Mouse (Mus musculus) right cerebral cortex, postnatal 14 days (tissue): ENCODE measurements around the gene Vmn1r222.
"Not testable (repeated sequence)": the region's sequence is repeated elsewhere in the genome, so short reads cannot be mapped to it uniquely, and the experiment has no call there.

Experiments
- DNase-seq: peaks from one replicate; pipeline ENCODE4 v3.0.0; 2022

Vmn1r222 gene

GRCm38 (mm10) chr13:23235847-23236246 lies at the start of gene Vmn1r222:
Vmn1r222 (minus strand) TSS chr13:23235947.
- DNase-seq, result not testable (repeated sequence)

- peak; percentile 32 for DNase-seq
Measured at GRCm38 (mm10) chr13:23285191-23285920, 49.6 kb upstream of the Vmn1r222 start.

DNA sequence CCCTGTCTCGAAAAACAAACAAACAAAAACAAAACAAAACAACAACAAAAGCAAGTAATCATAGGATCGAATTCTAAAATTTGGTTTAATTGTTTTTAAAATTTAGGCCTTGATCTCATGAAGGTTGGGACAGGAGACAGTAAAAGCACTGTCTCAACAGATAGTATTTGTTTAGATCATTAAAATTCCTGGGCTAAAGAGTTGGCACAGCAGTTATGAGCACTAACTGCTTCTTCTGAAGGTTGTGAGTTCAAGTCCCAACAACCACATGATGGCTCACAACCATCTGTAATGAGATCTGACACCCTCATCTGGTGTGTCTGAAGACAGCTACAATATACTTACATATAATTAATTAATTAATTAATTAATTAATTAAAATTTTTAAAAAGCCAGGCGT lies 44.2 kb upstream of the Vmn1r222 start:
- DNase-seq, result no peak

DNA sequence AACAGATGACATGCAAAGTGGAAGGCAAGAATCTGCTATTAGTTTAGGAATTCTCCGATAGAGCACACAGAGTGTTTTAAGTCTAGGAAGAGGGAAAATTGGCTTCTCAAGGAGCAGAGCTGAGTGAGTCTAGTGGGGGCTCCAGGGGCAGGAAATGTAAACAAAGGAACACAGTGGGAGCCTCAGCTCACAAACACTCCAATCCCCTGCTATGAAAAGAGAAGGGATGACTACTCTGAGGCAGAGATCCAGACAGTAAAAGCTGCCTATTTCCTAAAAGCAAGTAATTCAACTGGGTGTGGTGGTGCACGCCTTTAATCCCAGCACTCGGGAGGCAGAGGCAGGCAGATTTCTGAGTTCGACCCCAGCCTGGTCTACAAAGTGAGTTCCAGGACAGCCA lies 43.8 kb upstream of the Vmn1r222 start:
- no peak for DNase-seq

- peak; percentile 75 for DNase-seq
Measured at GRCm38 (mm10) chr13:23270321-23271101, 34.8 kb upstream of the Vmn1r222 start.

DNA sequence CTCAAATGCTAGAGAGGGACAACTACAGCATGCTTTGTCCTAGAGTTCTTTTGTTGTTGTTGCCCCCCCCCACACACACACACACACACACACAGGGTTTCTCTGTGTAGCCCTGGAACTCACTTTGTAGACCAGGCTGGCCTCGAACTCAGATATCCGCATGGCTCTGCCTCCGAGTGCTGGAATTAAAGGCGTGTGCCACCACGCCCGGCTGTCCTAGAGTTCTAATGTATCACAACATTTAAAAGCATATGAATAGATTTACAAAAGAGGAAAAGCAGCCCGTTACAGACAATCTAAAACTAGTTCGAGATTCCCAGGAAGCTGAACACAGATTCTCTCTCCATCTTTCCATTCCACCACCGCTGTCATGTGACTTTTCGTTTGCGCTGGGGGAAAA lies 33.9 kb upstream of the Vmn1r222 start:
- DNase-seq, result peak; percentile 24

DNA sequence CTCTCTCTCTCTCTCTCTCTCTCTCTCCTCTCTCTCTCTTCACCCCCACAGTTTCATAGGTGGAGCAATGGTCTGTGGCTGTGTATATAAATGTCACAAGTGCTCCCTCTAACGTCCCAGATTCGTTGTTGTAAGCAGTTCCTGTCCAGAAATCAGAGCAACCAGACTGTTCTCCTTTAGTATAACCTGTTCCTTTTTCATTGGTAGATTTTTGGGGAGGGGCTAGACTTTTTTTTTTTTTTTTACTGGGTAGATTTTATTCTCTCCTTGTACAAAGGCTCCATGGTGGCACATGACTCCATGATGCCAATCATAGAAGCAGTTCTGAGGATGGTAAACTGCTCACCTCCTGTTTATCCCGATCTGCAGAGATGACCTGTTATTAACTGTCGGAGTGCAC lies 33.4 kb upstream of the Vmn1r222 start:
- DNase-seq, result not testable (repeated sequence)

DNA sequence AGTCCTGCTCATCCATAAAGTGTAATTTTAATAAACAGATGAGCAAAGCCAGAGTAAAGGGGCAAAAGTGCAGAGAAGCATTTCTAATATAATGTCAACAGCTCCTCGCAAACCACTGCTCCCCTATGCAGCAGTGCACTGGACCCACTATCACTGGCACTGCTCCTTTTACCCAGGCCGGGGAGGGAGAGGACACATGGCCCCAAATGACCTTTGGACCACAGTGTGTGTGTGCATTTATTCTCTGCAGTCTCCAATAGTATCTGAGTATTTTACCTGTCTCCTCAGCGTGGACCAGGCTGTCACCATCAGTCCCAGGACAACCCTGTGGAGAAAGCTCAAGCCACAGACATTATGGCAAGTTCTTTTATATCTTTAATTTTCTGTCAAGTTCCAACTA lies 32.9 kb upstream of the Vmn1r222 start:
- not testable (repeated sequence) for DNase-seq

DNA sequence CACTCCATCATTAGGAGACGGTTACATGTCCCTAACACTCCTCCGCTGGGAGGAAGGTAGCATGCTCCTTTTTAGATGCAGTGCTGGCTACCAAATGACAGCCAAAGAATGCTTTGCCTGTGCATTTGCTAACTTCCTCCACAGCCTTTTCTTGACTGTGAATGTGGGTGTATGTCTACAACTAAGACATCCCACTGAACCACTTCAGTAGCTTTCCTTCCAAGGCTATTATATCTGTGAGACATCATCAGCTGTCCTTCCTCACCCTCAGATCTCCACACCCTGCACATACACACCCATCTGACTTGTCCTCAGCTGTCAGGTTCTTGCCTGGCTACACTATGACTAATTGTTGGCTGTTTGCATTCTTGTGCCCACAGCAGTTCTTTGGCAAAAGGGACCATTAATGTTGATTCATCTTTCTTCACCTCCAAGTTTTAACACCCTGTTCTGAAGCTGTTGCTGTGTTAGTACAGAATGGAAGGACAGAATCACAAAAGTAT lies 22.9 kb upstream of the Vmn1r222 start:
- no peak for DNase-seq

DNA sequence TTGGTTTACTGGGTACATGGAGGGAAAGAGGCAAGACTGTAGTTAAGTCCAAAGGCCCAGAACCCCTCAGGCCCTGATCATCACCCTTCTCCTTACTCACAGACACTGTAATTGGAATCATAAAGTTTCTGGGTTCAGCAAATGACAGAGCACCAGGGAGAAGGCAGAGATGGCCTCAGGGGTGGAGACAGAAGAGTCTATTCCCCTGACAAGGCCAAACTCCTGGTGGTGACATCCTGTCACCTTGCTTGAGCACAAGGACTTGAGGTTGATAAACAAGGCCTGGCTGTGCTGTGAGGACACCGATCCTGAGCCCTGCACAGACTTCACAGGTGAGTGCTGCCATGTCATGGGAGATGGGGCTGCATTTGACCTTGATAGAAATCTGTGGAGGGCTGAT lies 11.1 kb upstream of the Vmn1r222 start, which contains the start of gene Vmn1r223:
TSS of gene Vmn1r223 (plus strand) at position 301 of the 400 bp plus-strand sequence.
- DNase-seq, result not testable (repeated sequence)

- DNase-seq, result not testable (repeated sequence)
Measured at GRCm38 (mm10) chr13:23213827-23214226, 21.9 kb downstream of the Vmn1r222 start, which contains the start of gene Vmn1r221. Vmn1r221 (plus strand) TSS chr13:23214127.

DNA sequence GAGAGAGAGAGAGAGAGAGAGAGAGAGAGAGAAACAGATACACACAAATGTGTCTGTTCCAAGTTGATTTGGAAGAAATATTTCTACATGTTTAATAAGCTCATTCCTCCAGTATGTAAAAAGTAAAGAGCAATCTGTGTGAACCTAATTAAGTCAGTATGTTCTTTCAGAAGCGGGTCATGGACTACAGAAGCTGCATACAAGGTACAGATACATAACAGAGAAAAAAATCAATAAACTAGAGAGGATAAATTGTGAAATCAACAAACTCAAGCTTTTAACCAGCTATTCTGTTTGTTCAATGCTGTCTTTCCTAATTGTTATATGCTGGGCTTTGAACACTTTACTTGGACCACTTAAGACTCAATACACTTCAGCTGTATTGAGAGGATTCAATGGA lies 31.9 kb downstream of the Vmn1r222 start:
- DNase-seq, result not testable (repeated sequence)

GRCm38 (mm10) chr13:23187875-23188274 lies 47.9 kb downstream of the Vmn1r222 start, which contains the start of gene Vmn1r220:
Vmn1r220 (minus strand) TSS chr13:23187975.
- DNase-seq, result no peak
